Mouse (Mus musculus) Patski (cell line): ENCODE data around the gene Zfp619. TPM values are rescaled to one million over a fixed set of nuclear protein-coding genes. Genes with fewer than 3 reads are reported as not detected.

Experiments
- ATAC-seq: fragments of 100-300 bp; one replicate; pipeline ENCODE4 v1.8.0; 2021
- CTCF ChIA-PET: fragments of 350-600 bp; sonication (Branson Sonifier 250); formaldehyde crosslinking; loops from one replicate; lab custom pipeline; 2022; ENCODE audit warnings: inconsistent platforms; lab: Charles Lee
- POLR2A ChIA-PET: fragments of 350-600 bp; sonication (Branson Sonifier 250); formaldehyde crosslinking; loops from one replicate; lab custom pipeline; 2022; ENCODE audit warnings: antibody characterized with exemption, inconsistent platforms; lab: Charles Lee
- DNase-seq: peaks from one replicate; pipeline ENCODE4 v3.0.0-alpha.2; 2011; ENCODE audit warnings: low read depth, low spot score
- H3K27me3 ChIP-seq: fragments of 371-371 bp; one replicate; pipeline ENCODE4 v1.5.1; 2021
- CTCF ChIP-seq: fragments of 100-300 bp; IDR thresholded peaks from one replicate; pipeline ENCODE4 v1.5.1; 2021
- in situ Hi-C: fragments of 300-500 bp; cut with MboI; formaldehyde crosslinking; loops from 3 replicates; pipeline ENCODE4 v1.11.1; 2018; ENCODE audit warnings: low pct_unique_long_range_greater_than_20kb, mixed read lengths
- polyA plus RNA-seq: library from polyadenylated mRNA; unstranded; gene quantifications from one replicate; pipeline ENCODE4 v1.2.3, GENCODE M21; 2021

The Zfp619 gene
- 1.5 TPM for polyA plus RNA-seq

DNA sequence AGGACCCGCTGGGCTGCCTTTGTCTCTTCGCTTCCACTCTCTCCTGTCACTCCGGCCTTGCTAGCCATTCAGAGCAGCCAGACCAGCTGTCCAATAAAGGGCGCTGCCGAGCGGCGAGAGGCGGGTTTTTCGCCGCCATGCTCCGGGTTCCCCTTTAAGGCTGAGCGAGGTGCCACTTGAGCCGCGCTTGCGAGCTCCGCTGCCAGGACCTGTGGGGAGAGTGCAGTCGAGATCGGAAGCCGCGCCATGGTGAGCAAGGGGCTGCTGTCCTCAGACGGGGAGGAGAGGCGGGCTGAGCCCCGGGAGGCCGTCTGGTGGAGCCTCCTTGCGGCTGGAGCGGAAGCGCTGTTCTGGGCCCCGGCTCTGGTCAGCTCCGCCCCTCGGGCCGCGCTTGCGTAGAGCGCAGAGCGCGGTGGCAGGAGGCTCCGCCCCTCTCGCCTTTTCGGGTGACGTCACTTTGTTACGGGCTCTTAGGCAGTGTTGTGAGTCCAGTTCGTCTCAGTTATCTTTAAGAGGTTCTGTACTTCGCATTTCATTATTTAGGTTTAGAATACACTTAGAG, at the start of gene Zfp619:
Gene Zfp619 (plus strand): TSS at position 151 of the 562 bp plus-strand sequence.
- no peaks in the 10 kb centered on the region for H3K27me3 ChIP-seq
- DNase-seq (peak; percentile 71), ATAC-seq (peak; percentile 100)
- ChIA-PET POLR2A (interaction anchor here (1.0 to 1.3 kb wide), 2 partner anchors 12 to 20 kb away, joined by 3 read pairs; no protein-coding TSS in a partner anchor), CTCF (interaction anchor here (0.7 kb wide), 1 partner anchor 39 kb away, joined by 3 read pairs; no protein-coding TSS in a partner anchor)
- in situ Hi-C loops: no loop called here
- TF ChIP-seq CTCF: peak; percentile 99

DNA sequence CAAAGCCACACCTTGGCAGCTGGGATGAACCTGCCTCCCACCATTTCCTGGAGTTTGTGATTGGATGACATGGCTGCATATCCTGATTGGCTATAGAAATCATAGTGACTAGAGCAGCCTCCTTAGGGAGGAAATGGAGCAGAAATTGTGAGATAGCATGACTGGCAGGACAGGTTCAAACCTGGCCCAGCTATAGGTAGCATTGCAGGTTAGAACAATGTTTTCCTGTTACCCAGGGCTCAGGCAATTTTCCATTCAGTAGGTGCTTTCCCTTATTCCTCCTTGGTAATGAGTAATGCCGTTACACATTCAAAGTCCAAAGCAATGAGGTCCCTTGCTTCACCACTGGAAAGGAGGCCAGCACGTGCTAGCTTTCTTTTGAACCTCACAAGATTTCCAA, 38.6 kb upstream of the Zfp619 start:
- no peaks in the 10 kb centered on the region for H3K27me3 ChIP-seq
- no peak for DNase-seq
- no peak for TF ChIP-seq CTCF
- in situ Hi-C loops: no loop called here
- POLR2A ChIA-PET: no interaction called here
- no peak for ATAC-seq
- CTCF ChIA-PET: interaction anchor here (1.6 kb wide), 1 partner anchor 10 kb away, joined by 6 read pairs; no protein-coding TSS in a partner anchor

DNA sequence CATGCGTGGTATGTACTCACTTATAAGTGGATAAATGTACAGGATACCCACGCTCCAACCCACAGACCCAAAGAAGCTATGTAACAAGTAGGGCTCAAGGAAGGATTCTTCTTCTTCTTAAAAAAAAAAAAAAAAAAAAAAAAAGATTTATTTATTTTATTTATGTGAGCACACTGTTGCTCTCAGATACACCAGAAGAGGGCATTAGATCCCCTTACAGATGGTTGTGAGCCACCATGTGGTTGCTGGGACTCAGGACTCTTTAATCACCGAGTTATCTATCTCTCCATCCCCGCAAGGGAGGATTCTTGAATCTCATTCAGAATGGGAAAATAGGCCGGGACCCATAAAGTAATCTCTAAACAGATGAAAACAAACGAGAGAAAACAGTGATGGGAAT, 33.2 kb upstream of the Zfp619 start:
- POLR2A ChIA-PET: interaction anchor here (0.6 kb wide), 1 partner anchor 57 kb away, joined by 3 read pairs; no protein-coding TSS in a partner anchor
- ATAC-seq: no peak
- peak; percentile 22 for TF ChIP-seq CTCF
- H3K27me3 ChIP-seq: no peaks in the 10 kb centered on the region
- in situ Hi-C loops: no loop called here
- CTCF ChIA-PET: interaction anchor here (0.9 kb wide), 1 partner anchor 10 kb away, joined by 4 read pairs; no protein-coding TSS in a partner anchor
- DNase-seq: no peak

DNA sequence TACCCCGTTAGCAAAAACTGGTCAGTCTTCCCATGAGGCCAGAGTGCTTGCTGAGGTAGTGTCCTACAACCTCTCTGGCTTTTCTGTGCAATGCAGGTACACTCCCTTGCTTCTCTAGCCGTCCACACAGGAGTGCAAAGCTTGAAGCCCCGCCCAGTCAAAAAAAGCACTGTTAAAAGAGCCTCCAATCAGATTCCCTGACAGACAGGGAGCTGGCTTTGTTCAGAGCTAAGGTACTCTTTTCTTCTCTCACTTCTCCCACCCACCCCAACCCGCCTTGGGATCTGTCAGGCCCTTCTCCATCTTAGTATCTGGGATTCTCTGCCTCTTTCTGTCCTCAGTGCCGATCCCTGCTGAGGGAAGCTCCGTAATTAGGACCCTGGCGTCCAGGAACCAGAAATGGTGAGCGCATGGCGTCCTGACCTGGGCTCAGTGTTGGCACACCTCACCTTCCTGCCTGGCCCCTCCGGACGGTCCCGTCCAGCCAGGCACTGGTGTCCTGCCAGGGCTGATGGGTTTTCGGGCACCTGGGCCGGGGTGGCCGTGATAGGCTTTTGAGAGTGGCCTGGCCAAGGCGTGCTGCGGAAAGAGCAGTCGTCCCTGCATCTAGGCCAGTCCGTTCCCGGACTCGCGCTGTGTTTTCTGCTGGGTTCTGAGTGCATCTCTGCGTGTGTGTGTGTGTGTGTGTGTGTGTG, 30.3 kb upstream of the Zfp619 start:
- ChIA-PET POLR2A (no interaction called here), CTCF (no interaction called here)
- DNase-seq: no peak
- no peak for TF ChIP-seq CTCF
- H3K27me3 ChIP-seq: no peaks in the 10 kb centered on the region
- ATAC-seq: no peak
- in situ Hi-C loops: no loop called here

DNA sequence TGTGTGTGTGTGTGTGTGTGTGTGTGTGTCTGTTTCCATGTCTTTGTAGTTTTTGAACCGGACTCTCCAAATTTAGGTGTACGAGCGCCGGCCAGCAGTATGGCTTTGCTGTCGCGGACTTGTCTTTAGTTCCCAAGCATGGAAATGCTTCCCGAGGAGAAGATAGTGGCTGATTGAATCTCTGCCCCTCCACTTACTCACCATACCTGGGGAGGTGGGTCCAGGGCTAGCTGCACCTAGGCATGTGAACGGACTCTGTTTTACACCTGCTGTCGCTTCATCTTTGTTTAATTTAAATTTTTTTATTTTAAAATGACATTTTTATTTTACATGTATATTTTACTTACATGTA, 29.7 kb upstream of the Zfp619 start:
- POLR2A ChIA-PET: no interaction called here
- no peak for TF ChIP-seq CTCF
- in situ Hi-C loops: no loop called here
- ATAC-seq (no peak), DNase-seq (no peak)
- no peaks in the 10 kb centered on the region for H3K27me3 ChIP-seq
- CTCF ChIA-PET: no interaction called here

DNA sequence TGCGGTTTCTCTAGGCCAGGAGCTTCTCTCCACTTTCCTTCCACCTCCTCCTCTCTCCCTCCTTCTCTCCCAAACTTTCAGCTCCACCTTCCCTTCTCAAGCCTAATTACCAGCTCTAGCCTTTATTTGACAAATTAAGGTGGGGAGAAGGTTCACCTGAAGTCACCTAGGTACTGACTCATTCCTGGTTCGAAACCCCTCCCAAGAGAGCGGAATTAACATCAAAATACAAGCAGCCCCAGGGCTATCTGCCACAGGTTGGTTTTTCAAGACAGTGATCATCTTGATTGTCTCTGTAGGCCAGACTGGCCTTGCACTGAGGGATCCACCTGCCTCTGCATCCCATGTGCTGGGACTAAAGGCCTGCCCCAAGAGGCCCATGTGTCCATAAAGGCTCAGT, 22.9 kb upstream of the Zfp619 start:
- no peak for TF ChIP-seq CTCF
- no peaks in the 10 kb centered on the region for H3K27me3 ChIP-seq
- ChIA-PET CTCF (no interaction called here), POLR2A (no interaction called here)
- DNase-seq (no peak), ATAC-seq (no peak)
- in situ Hi-C loops: no loop called here

DNA sequence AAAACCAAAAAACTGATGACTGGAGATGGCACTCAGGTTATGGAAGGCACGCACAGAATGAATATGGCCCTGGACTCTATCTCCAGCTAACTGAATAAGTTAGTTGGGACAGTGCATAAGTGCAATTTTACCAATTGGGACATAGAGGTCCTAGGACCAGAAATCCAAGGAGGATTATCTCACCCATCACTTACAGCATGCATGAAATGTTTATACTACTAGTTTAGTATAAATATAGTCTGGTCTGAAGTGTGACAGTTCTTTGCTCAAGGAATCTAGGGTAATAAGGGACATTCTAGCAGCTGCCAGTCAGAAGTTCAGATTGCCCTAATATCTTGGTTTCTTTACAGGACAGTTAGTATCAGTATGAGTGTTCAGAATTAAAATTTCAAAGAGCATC, 13.5 kb upstream of the Zfp619 start:
- POLR2A ChIA-PET: no interaction called here
- no peak for TF ChIP-seq CTCF
- peaks cover 7% of the 10 kb centered on the region for H3K27me3 ChIP-seq
- in situ Hi-C loops: no loop called here
- DNase-seq (no peak), ATAC-seq (no peak)
- CTCF ChIA-PET: no interaction called here

DNA sequence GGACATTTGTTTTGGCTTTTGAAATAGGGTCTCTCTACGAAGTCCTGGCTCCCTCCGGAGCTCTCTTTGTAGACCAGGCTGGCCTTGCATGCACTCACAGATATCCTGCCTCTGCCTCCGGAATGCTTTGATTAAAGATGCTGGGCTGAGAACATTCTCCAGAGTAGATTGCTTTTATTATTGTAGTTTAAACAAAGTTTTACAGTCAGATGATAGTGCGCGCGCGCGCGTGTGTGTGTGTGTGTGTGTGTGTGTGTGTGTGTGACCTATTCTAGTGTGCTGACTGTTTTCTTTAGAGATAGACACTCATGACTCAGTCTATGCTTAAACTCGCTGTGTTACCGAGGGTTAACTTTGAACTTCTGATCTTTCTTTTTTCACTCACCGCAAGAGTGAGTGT, 796 bp downstream of the Zfp619 start:
- ATAC-seq: no peak
- CTCF ChIA-PET: interaction anchor here (0.7 kb wide), 1 partner anchor 38 kb away, joined by 3 read pairs; no protein-coding TSS in a partner anchor

DNA sequence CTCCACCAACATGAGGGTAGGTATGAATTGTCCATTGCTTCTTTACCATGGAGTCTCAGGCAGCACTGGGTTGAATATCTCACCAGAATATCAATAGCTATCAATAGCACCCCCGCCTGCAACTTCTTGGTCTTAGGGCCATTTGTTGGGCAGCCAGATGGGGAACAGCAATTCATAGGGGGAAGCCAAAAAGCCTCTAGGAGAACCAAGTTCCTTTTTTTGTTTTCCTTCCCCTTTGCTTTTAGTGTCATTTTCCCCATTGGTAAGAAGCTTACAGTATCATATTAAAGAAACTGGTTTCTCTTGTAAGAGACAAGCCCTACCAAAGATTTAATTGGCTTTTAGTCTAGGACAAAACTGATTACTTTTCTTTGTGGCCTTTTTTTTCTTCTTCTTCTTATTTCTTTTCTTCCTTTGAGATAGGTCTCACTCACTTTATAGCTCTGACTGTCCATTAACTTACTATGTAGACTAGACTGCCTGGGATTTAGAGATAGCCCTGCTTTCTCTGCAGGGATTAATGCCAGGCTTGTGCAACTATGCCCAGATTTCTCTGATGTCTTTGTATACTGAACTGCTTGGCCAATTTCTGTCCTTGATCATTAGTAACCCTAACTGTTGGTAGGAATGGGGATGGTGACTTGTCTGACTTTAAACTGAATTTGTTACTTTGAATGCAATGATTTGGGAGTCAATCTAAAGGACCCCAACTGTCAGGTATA, 6.3 kb downstream of the Zfp619 start:
- TF ChIP-seq CTCF: no peak
- POLR2A ChIA-PET: no interaction called here
- no peak for DNase-seq
- CTCF ChIA-PET: interaction anchor here (0.9 kb wide), 1 partner anchor 24 kb away, joined by 3 read pairs; no protein-coding TSS in a partner anchor
- in situ Hi-C loops: no loop called here
- H3K27me3 ChIP-seq: no peaks in the 10 kb centered on the region
- ATAC-seq: no peak

More for the DNA sequence above, 796 bp downstream of the Zfp619 start:
- POLR2A ChIA-PET: no interaction called here
- H3K27me3 ChIP-seq: no peaks in the 10 kb centered on the region
- in situ Hi-C loops: no loop called here
- TF ChIP-seq CTCF: no peak
- no peak for DNase-seq

DNA sequence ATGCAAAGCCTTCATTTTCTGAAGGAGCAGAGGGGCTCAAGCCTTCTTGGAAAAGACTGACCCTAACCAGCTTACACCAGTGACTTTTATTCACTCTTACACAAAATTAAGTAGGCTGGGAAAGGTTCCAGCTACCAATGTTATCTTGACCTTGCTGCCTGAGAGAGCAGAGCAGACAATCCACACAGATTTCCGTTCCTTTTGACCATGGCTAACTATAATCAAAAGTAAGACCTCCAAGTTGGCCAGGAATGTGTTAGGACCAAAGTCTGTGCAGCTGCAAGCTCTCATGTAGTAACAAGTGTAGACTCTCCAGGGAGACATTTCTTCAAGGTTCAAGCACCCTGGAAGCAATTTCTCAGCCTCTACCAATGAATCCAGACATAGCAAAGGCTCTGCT, 25.6 kb downstream of the Zfp619 start:
- ChIA-PET POLR2A (no interaction called here), CTCF (no interaction called here)
- H3K27me3 ChIP-seq: no peaks in the 10 kb centered on the region
- no peak for DNase-seq
- no peak for ATAC-seq
- in situ Hi-C loops: no loop called here
- no peak for TF ChIP-seq CTCF
